Mouse (Mus musculus): ENCODE measurements around the gene Gm3045. TPM values are rescaled to one million over a fixed set of nuclear protein-coding genes. Genes with fewer than 3 reads are reported as not detected.

Gm3045 gene
- polyA plus RNA-seq, 2 experiments, result 0.04 TPM; not detected in 1

DNA sequence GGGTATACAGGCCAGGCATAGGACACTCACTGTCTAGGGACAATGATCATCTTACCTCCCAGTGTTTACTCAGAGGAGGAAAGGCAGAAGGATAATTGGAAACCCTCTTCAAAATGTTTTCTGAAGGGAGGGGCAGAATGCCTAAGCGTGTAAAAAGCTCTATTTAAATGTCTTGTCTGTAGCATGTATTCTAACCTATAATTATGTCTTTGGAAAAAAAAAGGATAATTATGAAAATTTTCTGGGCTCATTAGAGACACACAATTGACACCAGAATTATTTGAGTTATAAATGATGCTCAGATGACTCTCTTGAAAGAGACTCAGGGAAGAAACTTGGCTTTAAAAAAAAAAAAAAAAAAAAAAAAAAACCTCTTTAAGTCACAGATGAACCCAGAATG is 38.4 kb upstream of the Gm3045 start:
- Histone ChIP-seq H3K4me1 (ENCODE audit: control insufficient read depth, insufficient read depth, low read length) (peaks cover 2% of the 10 kb centered on the region; the same call in 1 of the 2 replicates), H3K4me3 (replicated peaks; ENCODE audit: low read length) (no peak overlapping the region), H3K27me3 (ENCODE audit: control insufficient read depth, insufficient read depth, low read length) (no peaks in the 10 kb centered on the region), H3K9me3 (ENCODE audit: control insufficient read depth, low read length) (no peaks in the 10 kb centered on the region), H3K27ac (replicated peaks; ENCODE audit: low read depth, low read length) (no peak overlapping the region), H3K9ac (ENCODE audit: low read depth, low read length, severe bottlenecking) (no peak overlapping the region), H3K4me2 (replicated peaks; ENCODE audit: low read depth, low read length, severe bottlenecking) (no peak overlapping the region), H3K36me3 (ENCODE audit: control insufficient read depth, insufficient read depth, low read length) (no peaks in the 10 kb centered on the region)
- ATAC-seq (ENCODE audit: low FRiP score, low read depth) (no peak), DNase-seq (ENCODE audit: low spot score) (no peak)
- TF ChIP-seq POLR2A (IDR thresholded peaks at IDR 0.05; ENCODE audit: borderline replicate concordance, extremely low read depth, insufficient read depth, insufficient read length), result no peak
- WGBS, result 72% methylated on average over 1 of the region's 1 CpGs

DNA sequence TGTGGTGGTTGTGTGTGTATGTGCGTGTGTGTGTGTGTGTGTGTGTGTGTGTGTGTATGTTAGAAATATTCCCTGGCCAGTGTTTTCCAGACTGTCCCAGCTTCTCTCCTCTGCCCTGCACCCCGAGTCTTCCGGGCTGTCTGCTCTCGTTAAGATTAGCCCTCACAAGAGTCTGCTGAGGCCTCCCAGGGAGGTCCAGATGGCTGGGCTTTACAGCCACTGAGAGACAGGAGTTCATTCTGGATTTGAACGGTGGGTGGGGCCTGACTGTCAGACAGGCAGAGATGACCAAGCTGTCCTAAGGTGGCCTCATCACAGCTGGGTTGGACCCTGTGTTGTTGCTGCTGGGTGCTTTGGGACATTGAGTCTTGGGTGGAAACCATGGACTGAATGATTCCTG is 28.8 kb upstream of the Gm3045 start:
- no peak overlapping the region for H3K9ac ChIP-seq (ENCODE audit: low read depth, low read length, severe bottlenecking)
- TF ChIP-seq POLR2A (IDR thresholded peaks at IDR 0.05; ENCODE audit: borderline replicate concordance, extremely low read depth, insufficient read depth, insufficient read length), result no peak
- 0 out of 2 replicates have a peak, but pooled peaks cover 6% of the 10 kb centered on the region for H3K4me1 ChIP-seq (ENCODE audit: control insufficient read depth, insufficient read depth, low read length)
- H3K36me3 ChIP-seq (ENCODE audit: control insufficient read depth, insufficient read depth, low read length), result no peaks in the 10 kb centered on the region
- DNase-seq (ENCODE audit: low spot score), result no peak
- no peak overlapping the region for H3K27ac ChIP-seq (replicated peaks; ENCODE audit: low read depth, low read length)
- no peak overlapping the region for H3K4me3 ChIP-seq (replicated peaks; ENCODE audit: low read length)
- H3K27me3 ChIP-seq (ENCODE audit: control insufficient read depth, insufficient read depth, low read length), result no peaks in the 10 kb centered on the region
- 27% methylated on average over 5 of the region's 5 CpGs for WGBS
- H3K4me2 ChIP-seq (replicated peaks; ENCODE audit: low read depth, low read length, severe bottlenecking), result no peak overlapping the region
- ATAC-seq (ENCODE audit: low FRiP score, low read depth), result no peak
- H3K9me3 ChIP-seq (ENCODE audit: control insufficient read depth, low read length), result no peaks in the 10 kb centered on the region

DNA sequence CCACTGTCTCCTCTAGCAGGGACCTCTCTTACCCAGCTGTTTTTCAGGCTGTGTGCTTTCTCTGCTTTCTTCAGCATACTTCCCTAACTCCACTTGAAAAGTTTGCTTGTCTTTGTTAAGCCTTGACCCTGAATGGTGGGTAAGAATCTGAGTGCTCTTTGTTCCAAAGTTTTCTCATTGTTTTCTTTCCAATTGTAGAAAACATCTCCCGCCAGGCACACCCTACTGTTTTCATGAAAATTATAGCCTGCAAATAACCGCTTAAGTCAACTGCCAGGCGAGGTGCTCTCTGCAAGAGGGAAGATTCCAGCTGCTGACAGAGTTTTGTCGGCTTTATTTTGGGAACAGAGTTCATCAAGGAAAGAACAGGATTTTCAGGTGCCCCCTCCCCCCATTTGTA is 25.2 kb upstream of the Gm3045 start:
- Histone ChIP-seq H3K27me3 (ENCODE audit: control insufficient read depth, insufficient read depth, low read length) (no peaks in the 10 kb centered on the region), H3K27ac (replicated peaks; ENCODE audit: low read depth, low read length) (no peak overlapping the region), H3K4me1 (ENCODE audit: control insufficient read depth, insufficient read depth, low read length) (peaks cover 18% of the 10 kb centered on the region), H3K4me2 (replicated peaks; ENCODE audit: low read depth, low read length, severe bottlenecking) (no peak overlapping the region), H3K9ac (ENCODE audit: low read depth, low read length, severe bottlenecking) (no peak overlapping the region), H3K4me3 (replicated peaks; ENCODE audit: low read length) (no peak overlapping the region), H3K36me3 (ENCODE audit: control insufficient read depth, insufficient read depth, low read length) (no peaks in the 10 kb centered on the region), H3K9me3 (ENCODE audit: control insufficient read depth, low read length) (no peaks in the 10 kb centered on the region)
- TF ChIP-seq POLR2A (IDR thresholded peaks at IDR 0.05; ENCODE audit: borderline replicate concordance, extremely low read depth, insufficient read depth, insufficient read length), result no peak
- DNase-seq (ENCODE audit: low spot score) (no peak), ATAC-seq (ENCODE audit: low FRiP score, low read depth) (no peak)
- 64% methylated on average over 4 of the region's 4 CpGs for WGBS

DNA sequence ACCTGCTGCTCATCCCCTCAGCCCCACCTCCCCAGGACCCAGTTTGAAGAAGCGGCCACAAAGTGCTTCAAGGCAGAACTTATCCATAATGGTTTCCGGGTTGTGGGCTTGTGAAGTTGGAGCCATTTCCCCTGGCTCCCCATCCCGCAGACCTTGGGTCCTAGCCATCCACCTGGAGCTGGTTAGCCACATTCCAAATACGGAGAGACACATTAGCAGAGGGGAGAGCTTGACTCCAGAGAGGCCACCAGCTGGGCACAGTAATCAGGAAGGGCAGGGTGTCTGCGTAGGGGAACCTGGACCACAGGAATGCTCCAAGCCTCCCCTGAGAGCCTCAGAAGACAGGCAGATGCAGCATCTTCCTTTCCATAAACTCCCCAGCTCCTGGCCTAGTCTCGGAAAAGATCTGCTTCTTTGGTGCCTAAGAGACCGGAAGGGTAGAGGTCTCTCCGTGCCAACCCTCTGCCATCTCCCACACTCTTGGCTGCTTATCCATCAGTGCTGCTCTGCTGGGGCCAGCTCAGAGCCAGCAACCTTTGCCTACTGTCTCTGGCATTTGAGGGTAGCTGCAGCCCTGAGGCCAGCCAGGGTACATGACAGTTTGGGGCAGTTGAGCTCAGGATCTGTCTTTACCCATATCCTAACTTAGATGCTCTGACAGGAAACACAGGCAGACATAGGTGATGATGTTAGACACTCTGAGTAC is 22.9 kb upstream of the Gm3045 start:
- no peaks in the 10 kb centered on the region for H3K36me3 ChIP-seq (ENCODE audit: control insufficient read depth, insufficient read depth, low read length)
- H3K27ac ChIP-seq (replicated peaks; ENCODE audit: low read depth, low read length), result peak overlapping the region; percentile 26; the same call in 1 of the 2 replicates
- no peaks in the 10 kb centered on the region for H3K27me3 ChIP-seq (ENCODE audit: control insufficient read depth, insufficient read depth, low read length)
- H3K9ac ChIP-seq (ENCODE audit: low read depth, low read length, severe bottlenecking), result no peak overlapping the region
- 42% methylated on average over 8 of the region's 8 CpGs for WGBS
- no peaks in the 10 kb centered on the region for H3K9me3 ChIP-seq (ENCODE audit: control insufficient read depth, low read length)
- DNase-seq (ENCODE audit: low spot score), result peak; percentile 58
- peak; percentile 26; the same call in 1 of the 2 replicates for ATAC-seq (ENCODE audit: low FRiP score, low read depth)
- H3K4me1 ChIP-seq (ENCODE audit: control insufficient read depth, insufficient read depth, low read length), result peaks cover 12% of the 10 kb centered on the region
- TF ChIP-seq POLR2A (IDR thresholded peaks at IDR 0.05; ENCODE audit: borderline replicate concordance, extremely low read depth, insufficient read depth, insufficient read length), result no peak
- no peak overlapping the region for H3K4me2 ChIP-seq (replicated peaks; ENCODE audit: low read depth, low read length, severe bottlenecking)
- no peak overlapping the region for H3K4me3 ChIP-seq (replicated peaks; ENCODE audit: low read length)

DNA sequence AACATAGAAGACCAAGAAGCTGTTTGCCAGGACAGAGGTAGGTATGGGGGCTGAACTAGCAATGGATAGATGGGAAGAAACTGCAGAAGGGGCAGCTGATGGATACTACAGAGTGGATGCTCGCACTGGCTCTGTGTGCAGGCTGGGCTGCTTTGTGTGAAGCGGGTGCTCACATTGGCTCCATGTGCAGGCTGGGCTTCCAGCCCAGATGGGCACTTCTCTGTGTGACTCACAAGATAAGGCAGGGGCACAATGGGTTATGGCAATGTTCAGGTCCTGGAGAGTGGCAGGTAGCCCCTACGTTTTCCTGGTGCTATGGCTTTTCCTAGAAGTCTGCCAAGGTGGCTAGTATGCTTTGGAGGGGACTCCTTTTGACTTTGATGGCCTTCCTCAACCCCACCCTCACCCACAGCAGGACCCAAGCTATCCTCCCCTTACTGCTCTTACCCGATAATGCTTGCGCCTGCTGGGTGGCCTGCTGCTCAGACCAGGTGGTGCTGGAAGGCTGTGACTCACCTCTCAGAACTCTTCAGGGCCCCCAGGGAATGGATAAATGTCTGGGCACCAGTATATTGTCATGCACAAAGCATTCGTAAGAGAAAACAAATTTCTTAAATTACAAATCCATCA is 21.8 kb upstream of the Gm3045 start:
- no peak for DNase-seq (ENCODE audit: low spot score)
- Histone ChIP-seq H3K27ac (replicated peaks; ENCODE audit: low read depth, low read length) (no peak overlapping the region), H3K4me2 (replicated peaks; ENCODE audit: low read depth, low read length, severe bottlenecking) (no peak overlapping the region), H3K4me3 (replicated peaks; ENCODE audit: low read length) (no peak overlapping the region), H3K4me1 (ENCODE audit: control insufficient read depth, insufficient read depth, low read length) (peaks cover 12% of the 10 kb centered on the region), H3K27me3 (ENCODE audit: control insufficient read depth, insufficient read depth, low read length) (no peaks in the 10 kb centered on the region), H3K9ac (ENCODE audit: low read depth, low read length, severe bottlenecking) (no peak overlapping the region), H3K36me3 (ENCODE audit: control insufficient read depth, insufficient read depth, low read length) (no peaks in the 10 kb centered on the region), H3K9me3 (ENCODE audit: control insufficient read depth, low read length) (no peaks in the 10 kb centered on the region)
- no peak for ATAC-seq (ENCODE audit: low FRiP score, low read depth)
- WGBS, result 65% methylated on average over 6 of the region's 6 CpGs
- no peak for TF ChIP-seq POLR2A (IDR thresholded peaks at IDR 0.05; ENCODE audit: borderline replicate concordance, extremely low read depth, insufficient read depth, insufficient read length)
